Mouse (Mus musculus): ENCODE measurements at regions not wholly inside any gene's neighbourhood (a gene's known extent, or its start where the extent isn't known, plus 50 kb on each side); places are given as distances from the start of the nearest gene placed in this dataset.

DNA sequence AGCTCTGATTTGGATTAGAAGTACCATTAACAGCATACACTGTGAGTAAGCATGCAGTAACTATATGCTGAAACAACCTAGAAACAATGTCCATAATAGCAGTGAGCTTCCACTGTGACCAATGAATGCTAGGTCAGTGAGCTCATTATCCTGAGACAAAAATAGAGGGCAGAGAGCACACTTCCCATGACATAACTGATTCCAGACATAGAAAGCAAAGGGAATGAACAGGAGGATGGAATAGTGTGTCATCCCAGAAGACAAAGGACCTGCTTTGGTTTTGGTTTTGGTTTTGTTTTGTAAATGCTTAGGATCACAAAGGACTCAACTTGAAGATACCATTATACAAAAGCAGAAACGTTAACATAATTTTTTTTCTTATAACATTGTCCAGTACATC lies 150.8 kb upstream of the Nr3c2 start:
- DNase-seq (ENCODE audit: extremely low read depth, low read depth, low spot score): no peak

DNA sequence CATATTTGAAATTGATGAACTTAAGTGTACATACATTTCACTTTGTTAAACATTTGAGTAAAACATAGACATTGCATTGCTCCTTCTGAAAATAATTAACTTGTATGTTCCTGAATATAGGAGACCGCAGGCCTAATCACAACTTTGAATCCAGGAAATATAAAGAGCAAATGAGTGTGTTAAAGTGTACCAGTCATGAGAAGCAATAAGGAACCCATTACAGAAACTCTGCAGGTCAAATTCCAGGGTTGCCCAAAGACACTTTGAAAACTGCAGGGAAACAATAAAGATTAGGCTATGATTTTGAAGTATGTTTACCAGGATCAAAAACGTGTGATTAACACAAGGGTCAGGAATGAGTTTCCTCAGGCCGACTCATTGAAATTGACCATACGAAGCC lies 149.0 kb upstream of the Nr3c2 start:
- DNase-seq (ENCODE audit: extremely low read depth, low read depth, low spot score): no peak

DNA sequence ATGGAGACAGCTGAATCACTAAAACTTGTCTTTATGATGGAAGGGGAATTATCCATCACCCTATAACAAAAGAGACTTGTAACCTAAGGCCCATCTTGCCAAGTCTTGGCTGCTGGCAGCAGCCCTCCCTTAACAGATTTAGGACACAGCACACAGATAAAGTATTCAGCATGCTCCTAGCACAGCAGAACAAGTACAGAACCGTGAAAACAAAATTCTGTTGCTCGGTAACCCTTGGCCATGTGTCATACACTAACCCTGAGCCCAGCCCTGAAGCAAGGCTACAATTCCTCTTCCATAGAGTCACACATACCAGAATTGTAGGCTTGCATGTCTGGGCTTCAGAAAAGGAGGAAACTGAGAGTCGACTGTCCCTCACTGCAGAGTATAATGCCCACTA lies 145.1 kb upstream of the Nr3c2 start:
- no peak for DNase-seq (ENCODE audit: extremely low read depth, low read depth, low spot score)

DNA sequence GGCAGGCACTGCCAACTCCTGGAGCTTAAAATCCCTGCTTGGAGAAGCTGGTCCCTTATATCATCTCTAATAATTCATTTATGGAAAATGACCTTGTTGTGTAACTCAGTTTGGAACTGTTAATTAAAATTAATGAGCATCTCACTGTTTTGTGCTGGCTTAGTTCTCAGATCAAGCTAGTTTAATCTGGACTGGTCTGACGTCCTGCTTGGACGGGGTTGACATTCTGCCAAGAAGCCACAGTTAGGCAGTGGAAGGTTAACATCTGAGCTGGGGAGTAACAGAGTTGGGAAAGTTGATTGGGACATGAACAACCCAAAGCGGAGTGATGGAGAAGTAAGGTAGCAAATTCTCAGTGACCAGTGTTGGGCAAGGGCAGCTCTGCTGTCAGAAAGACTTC lies 135.0 kb upstream of the Nr3c2 start:
- DNase-seq (ENCODE audit: extremely low read depth, low read depth, low spot score): peak; percentile 61

DNA sequence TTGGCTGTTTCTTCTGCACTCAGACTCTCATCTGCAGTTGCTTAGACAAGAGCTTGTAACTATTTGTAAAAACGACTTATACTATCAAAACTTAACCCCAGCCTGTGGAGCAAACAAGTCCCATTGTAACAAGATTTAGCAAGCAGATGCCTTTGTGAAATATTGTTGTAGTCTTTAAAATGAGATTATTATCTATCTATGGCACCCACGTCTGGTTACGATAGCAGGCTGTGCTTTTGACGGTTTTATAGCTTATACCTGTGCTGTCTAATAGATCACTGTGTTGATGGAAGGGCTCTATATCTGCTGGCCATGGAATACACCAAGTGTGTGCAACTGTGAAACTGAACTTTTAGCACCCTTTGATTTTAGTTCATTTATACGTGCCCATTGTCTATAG lies 130.9 kb upstream of the Nr3c2 start:
- DNase-seq (ENCODE audit: extremely low read depth, low read depth, low spot score): peak; percentile 59

DNA sequence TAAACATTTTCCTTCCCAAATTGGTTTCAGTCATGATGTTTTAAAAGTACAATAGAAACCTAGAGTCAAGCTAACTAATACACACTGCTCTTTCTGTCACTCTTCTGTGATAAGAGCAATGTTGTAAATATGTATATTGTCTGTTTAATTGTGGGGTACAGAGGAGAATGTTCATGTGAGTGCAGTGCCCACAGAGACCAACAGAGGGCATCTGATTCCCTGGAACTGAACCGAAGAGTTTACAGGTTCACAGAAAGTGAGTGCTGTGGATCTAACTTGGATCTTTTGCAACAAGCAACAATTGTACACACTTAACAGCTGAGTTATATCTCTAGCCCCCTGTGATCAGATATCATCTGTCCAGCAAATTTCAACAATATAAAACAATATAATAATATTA lies 111.5 kb upstream of the Nr3c2 start:
- no peak for DNase-seq (ENCODE audit: extremely low read depth, low read depth, low spot score)

DNA sequence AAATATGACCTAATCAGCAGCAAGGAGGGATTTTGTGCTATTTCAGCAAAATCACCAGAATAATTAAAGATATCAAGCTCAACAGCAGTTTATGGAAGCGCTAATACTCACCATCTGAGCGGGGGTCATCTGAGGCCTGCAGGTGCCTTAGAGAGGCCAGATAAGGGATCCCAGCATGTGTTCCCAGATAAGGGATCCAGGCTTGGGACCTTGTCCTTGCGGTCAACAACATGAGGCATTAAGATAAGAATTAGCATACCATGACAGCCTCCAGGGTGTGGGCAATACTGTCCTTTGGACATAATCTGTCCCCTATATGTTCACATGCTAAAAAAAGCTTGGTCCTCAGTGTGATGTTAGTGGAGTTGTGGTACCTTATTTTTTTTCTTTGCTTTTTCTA lies 105.4 kb upstream of the Nr3c2 start:
- DNase-seq (ENCODE audit: extremely low read depth, low read depth, low spot score): no peak

DNA sequence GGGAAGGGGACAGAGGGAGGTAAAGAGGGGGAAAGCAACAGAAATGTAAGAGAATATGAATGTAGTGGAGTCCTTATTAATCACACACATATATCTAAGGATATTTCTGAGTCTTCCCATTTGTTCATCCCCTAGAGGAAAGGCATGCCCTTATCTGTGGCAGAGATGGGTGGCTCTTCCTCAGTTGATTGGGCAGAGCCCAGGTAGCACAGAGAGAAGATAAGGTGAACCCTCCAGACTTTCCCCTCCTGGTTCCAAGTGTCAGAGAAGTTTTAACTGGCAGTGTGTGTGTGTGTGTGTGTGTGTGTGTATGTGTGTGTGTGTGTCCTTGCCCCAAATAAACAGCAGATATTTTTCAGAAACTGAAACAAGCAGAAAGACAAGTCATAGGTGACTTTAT lies 99.2 kb upstream of the Nr3c2 start:
- no peak for DNase-seq (ENCODE audit: extremely low read depth, low read depth, low spot score)

DNA sequence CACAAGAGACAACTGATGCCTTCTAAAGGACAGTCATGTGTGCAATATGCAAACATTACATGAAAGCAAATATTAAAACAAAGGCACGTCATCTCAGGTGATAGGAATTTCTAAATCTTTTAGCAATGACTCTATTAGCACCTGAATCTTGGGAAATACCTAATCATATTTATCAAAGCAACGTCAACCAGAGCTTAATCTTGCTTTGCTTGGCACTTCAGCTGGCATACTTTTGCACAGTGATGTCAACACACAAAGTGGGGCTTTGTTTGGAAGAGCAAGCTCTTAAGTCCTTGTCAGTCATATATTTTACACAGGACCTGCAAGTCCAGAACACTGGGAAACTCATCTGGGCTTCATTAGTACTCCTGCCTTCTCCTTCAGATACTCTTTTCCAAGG lies 75.8 kb upstream of the Nr3c2 start:
- peak; percentile 94 for DNase-seq (ENCODE audit: extremely low read depth, low read depth, low spot score)
